Mouse (Mus musculus) CD4-positive, CD25-positive, alpha-beta regulatory T cell, adult 2 months (primary cell): ENCODE results near the gene Prpf40a.

Experiments
- DNase-seq: peaks from one replicate; pipeline ENCODE4 v3.0.0-alpha.2; 2012; ENCODE audit warnings: low read depth, low spot score

Gene Prpf40a

GRCm38 (mm10) chr2:53190684-53191511, at the start of gene Prpf40a:
Prpf40a (minus strand) TSS chr2:53191284.
- peak; percentile 99 for DNase-seq

GRCm38 (mm10) chr2:53222242-53222641, 31.2 kb upstream of the Prpf40a start:
- DNase-seq, result no peak

GRCm38 (mm10) chr2:53213493-53213892, 22.4 kb upstream of the Prpf40a start:
- no peak for DNase-seq

DNA sequence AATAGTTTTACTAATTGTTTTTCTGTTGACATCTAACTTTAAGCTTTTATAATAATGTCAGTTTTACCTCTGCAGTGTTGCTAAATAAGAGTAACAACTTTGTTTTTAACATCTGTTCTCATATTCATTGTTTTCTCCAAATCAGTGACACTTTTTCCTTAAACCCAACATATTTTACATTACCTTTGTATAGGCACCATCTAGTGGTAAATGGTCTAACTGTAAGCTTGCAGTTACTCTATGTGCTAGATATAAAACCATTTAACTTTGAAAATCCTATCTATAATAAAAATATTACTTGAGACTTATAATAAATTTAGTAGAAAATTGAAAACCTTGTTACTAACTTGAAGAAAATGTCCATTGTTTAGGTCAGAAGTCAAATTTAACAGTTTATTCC, 15.7 kb upstream of the Prpf40a start:
- DNase-seq, result no peak

DNA sequence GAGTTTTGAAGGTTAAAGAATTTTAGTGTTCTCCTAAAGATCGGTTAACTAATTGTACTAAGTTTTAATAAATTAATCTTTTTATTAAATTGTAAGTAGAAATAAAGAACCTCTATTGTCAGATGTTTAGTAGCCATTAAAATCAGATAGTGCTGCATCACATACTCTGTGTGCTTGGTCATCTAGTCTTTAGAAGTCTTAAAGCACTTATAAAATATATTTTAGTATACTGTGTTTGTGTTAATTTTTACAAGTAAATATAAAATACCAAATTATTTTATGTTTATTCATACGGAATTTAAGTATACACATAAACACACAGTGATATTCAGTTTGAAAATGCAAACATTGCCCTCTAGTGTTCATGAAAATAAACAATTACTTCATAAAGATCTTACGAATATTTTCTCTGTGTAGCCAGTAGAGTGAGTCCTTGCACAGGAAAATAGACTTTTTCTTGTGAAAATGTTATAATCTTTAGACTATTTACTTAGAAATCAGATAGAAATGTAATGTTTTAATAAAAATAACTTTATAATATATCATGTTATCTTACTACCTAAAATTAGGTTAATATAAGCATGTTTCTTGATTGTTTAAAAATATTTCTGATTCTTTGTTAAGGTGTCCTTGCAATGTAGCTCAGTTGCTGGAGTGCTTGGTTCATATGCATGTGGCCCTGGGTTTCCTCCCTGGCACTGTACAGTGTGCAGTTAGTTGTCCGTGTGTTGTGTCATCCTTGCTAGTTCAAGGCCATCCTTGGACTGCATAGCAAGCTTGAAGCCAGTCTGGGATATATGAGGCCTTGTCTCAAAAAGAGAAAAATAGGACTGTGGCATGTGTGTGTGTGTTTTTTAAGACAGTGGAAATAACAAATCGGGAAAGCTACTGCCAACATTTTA, 13.5 kb upstream of the Prpf40a start:
- DNase-seq, result peak; percentile 55

- DNase-seq, result no peak
Measured at GRCm38 (mm10) chr2:53200164-53200885, 9.2 kb upstream of the Prpf40a start.

GRCm38 (mm10) chr2:53199203-53199602, 8.1 kb upstream of the Prpf40a start:
- DNase-seq, result no peak

DNA sequence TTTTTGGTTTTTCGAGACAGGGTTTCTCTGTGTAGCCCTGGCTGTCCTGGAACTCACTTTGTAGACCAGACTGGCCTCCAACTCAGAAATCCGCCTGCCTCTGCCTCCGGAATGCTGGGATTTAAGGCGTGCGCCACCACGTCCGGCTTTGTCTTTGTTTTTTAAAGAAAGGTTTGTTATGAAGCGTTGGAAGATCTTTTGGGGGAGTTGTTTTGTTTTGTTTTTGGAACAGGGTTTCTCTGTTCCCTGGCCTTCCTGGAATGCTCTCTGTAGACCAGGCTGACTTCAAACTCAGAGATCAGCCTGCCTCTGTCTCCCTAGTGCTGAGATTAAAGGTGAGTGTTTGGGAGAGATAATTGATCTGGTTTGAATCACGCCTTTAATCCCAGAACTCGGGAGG, 5.3 kb upstream of the Prpf40a start:
- DNase-seq, result no peak

GRCm38 (mm10) chr2:53192386-53192785, 1.3 kb upstream of the Prpf40a start:
- no peak for DNase-seq

DNA sequence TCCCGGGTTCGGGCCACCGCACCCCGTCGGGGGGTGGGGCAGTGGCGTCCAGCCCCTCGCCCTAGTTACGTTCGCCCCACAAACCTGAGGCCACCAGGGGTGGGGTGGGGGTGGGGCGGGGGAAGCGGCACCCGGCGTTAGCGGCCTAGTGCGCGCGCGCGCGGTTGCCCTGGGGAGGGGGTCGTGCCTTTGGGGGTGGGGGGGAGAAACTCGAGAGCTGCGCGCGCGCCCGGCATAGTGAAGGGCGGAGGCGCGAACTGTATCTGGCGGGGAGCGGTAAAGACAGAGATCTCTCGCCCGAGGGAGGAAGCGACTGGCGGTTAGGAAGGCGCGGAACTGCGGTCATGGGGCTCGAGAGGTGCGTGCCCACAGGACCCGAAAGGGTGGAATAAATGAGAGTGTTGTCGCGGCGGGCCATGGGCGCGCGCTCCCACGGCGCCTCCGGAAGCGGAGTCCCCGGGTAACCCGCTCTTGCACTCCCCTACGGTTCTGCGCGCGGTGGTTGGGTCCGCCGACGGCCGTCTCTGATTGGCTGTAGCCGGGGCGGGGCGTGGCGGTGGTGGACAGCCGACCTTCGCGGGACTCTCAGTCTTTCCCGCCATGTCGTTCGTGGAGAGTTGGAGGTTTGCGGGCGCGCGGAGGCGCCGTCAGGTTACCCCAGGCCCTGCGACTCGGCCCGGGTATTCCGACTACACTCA, 588 bp upstream of the Prpf40a start, which contains the start of gene Arl6ip6:
Arl6ip6 (plus strand) TSS at position 204 of the 698 bp plus-strand sequence.
- DNase-seq, result peak; percentile 97

GRCm38 (mm10) chr2:53189811-53190210, 1.3 kb downstream of the Prpf40a start:
- DNase-seq, result peak; percentile 39

DNA sequence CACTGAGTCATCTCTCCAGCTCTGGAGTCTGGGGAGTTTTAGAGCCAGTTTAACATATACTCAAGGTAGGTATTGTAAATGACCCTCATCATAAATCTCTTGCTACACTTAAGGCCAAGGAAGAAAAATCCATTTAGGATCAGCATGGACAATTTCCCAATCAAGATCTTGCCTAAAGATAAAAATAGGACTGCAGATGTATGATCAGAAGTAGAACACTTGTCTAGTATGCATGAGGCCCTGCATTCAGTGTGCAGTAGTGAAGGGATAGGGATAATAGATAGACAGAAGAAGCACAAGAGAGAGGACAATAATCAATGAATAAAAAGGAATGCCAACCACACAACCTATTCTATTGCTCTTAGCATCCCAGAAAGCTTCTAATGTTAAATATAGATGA, 11.2 kb downstream of the Prpf40a start:
- no peak for DNase-seq

DNA sequence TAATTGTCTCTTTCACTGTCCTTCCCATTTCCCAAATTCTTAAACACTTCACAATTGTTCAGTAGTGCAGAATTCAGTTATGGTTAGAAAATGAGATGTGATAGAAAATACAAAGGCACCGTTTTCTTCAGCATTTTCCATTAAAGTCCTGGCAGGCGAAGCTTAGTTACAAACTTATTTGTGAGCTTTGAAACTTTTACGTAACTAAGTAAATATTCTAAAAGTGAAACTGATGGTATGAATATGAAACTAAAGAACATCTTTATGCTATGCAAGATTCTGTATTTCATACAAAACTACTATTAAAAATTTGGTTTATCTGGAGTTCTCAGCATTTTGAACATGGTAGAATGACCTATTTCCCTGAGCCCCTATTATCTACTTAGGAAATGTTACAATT, 12.1 kb downstream of the Prpf40a start:
- no peak for DNase-seq

DNA sequence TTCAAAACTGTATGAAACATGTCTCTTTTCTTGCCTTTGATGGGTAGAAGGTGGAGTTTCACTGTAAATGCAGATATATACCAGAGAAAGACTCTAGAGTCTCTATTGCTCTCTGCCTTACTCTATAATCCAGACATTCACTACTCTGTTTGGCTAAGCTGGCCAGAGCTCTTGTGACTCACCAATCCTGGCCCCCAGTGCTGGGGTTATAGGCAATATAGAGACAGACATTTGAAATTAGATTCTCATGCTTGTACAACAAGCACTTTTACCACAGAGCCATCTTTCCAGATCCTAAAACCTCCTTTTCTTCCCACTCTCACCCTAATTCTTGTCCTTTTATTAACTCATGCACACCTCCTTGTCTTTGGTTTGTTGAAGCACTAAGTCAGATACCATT, 17.1 kb downstream of the Prpf40a start:
- DNase-seq, result no peak

- DNase-seq, result no peak
Measured at GRCm38 (mm10) chr2:53146852-53147251, 44.2 kb downstream of the Prpf40a start.

DNA sequence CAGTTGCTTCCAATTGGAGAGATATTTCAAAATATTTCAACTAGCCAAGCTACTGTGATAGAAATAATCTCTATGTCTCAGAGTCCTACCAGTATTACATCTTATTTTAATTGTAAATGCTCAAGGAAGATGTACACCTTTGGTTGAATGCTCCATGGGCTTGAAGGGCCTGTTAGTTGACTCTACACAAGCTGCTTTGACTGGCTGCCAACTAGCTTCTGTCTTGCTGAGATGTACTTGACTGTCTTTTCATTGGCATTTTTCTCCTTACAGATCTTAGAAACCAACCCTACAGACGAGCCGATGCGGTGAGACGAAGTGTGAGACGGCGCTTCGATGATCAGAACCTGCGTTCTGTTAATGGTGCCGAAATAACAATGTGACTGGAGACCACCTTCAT, 59.5 kb downstream of the Prpf40a start:
- DNase-seq, result no peak

DNA sequence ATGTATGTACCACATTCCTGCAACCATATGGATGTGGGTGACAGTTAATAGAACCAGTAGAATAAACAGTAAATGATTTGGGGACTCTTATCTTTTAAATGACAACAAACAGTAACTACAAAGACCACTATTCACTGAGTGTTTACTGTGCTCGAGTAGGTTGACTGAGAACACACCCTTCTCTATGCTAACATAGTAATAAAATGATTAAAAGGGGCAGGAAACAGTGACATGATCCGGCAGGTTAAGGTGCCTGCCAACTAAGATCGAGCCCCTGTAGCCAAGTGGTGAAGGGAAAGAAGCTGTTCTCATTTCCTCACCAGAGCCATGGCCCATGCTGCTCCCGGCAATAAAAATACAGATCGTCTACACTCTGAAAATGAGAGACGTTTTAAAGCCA, 62.0 kb downstream of the Prpf40a start:
- no peak for DNase-seq

DNA sequence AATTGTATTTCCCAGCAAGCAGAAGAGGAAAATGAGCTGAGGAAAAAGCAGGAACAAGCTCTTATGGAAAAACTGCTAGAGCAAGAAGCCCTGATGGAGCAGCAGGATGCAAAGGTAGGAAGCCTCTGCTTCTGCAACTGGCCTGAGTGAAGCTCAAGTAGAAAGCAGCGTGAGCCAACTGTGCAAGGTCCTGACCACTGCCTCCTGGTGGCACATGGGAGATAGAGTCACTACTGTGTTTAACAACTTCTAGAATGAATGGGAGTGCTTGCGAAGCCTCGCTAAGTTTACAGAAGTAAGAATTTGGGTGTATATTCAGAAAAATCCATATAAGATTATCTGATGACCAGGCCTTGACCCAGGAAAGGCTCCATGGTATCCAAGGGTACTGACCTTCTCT, 65.1 kb downstream of the Prpf40a start:
- DNase-seq, result peak; percentile 24

GRCm38 (mm10) chr2:53121797-53122196, 69.3 kb downstream of the Prpf40a start:
- DNase-seq, result peak; percentile 63

DNA sequence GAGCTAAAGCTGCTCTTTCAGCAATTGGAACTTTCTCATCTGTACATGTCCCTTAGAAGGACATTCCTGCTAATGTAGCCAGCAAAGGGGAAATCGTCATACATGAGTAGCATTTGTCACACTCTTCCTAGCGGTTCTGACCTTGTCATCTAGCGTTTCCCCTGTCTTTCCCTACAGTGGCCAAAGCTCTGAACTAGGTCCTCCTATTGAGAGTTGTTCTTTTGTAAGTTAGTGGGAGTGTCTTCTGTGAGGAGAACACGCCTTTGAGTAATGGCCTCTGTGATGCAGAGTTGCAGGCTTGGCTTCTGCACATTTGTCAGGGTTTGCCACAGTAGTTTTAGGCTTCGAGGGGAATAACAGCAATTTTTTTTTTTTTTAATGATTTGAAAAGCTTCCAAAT, 82.5 kb downstream of the Prpf40a start:
- DNase-seq, result no peak

DNA sequence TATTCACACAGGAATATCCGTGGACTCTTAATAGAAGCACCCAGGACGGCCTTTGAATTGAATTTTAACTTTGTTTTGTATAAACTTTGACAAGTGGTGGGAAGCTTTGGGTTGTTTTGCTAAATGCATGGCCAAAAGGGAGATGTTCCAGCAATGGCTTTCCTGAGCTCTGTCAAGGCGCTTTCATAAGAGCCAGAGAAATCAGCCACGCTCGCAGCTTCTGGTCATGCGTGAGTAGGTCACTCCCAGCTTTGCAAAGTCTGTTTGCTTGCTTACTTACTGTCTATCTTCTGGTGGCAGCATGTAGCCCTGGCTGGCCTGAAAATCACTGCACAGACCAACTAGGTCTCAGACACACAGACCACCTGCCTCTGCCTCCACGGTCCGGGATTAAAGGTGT, 84.6 kb downstream of the Prpf40a start:
- no peak for DNase-seq
